Mouse (Mus musculus): ENCODE data around the gene Morc3. TPM values are rescaled to one million over a fixed set of nuclear protein-coding genes. Genes with fewer than 3 reads are reported as not detected.
"Not testable (repeated sequence)": the region's sequence is repeated elsewhere in the genome, so short reads cannot be mapped to it uniquely, and the experiment has no call there.

Gene Morc3
- polyA plus RNA-seq, 1 experiment from 2014 or later, result 27.0 TPM

DNA sequence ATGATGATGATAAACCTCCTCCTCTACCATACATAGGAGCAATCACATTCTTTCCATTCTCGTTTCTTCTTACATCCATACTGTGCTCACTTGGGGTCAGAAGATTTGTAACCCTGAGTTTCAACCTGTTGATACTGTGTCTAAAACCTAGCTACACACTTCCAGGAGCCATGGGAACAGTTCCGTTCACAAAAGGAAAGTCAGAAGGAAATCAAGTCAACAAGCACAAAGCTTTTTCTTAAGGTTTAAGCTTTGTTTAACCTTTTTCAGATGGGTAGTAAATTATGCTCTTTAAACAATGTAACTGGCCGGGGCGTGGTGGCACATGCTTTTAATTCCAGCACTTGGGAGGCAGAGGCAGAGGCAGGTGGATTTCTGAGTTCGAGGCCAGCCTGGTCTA lies 14.6 kb upstream of the Morc3 start:
- ATAC-seq (replicated peaks; ENCODE audit: low FRiP score, low read depth), result no peak
- WGBS, result 54% methylated on average over 4 of the region's 5 CpGs
- no peak for TF ChIP-seq CTCF (IDR thresholded peaks at IDR 0.05; ENCODE audit: low read depth)
- Histone ChIP-seq H3K9me3 (replicated peaks; ENCODE audit: low read length) (no peaks in the 10 kb centered on the region), H3K4me2 (ENCODE audit: low read length) (no peak overlapping the region), H3K4me3 (replicated peaks; ENCODE audit: low read depth, low read length) (no peak overlapping the region), H3K27me3 (ENCODE audit: insufficient read depth, low read length) (no peaks in the 10 kb centered on the region), H3K36me3 (ENCODE audit: insufficient read depth, low read length) (0 out of 2 replicates have a peak, but pooled peaks cover 2% of the 10 kb centered on the region), H3K4me1 (replicated peaks; ENCODE audit: insufficient read depth, low read length) (peaks cover 6% of the 10 kb centered on the region; the same call in 1 of the 2 replicates), H3K9ac (ENCODE audit: low read depth, low read length) (no peak overlapping the region), H3K27ac (no peak overlapping the region)
- no peak for DNase-seq (ENCODE audit: low spot score)

DNA sequence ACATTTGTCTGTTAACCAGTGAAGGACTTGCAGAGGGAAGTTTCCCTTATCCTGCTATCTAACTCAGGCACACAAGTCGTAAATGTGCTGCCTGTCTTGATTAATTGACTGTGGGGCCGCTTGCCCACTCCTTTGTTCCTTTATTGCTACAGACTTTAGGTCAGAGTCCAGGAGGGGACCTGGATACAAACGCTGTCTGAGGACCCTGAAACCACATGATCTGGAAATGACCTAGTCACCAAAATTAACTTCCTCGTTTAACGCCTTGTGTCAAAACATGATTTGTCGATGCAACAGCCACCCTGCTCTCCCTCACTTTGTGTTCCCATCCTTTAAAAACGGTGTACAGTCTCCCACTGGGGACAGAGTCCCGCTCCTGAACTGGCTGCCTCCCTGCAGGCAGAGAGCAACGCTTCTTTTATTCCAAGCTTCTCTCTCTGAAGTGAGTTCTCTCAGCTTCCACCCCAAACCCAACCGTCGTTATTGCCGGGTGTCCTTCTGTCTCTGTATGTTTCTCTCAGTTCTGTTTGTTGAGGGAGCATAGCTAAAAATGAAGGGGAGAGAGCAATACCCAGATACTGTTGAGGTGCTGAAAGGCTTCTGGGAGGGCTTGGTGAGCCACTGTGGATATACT lies 13.1 kb upstream of the Morc3 start:
- Histone ChIP-seq H3K27ac (no peak overlapping the region), H3K36me3 (ENCODE audit: insufficient read depth, low read length) (no peaks in the 10 kb centered on the region), H3K4me1 (replicated peaks; ENCODE audit: insufficient read depth, low read length) (peaks cover 6% of the 10 kb centered on the region; the same call in 1 of the 2 replicates), H3K9me3 (replicated peaks; ENCODE audit: low read length) (no peaks in the 10 kb centered on the region), H3K4me3 (replicated peaks; ENCODE audit: low read depth, low read length) (no peak overlapping the region), H3K27me3 (ENCODE audit: insufficient read depth, low read length) (no peaks in the 10 kb centered on the region), H3K4me2 (ENCODE audit: low read length) (peak overlapping the region; percentile 16; the same call in 1 of the 2 replicates), H3K9ac (ENCODE audit: low read depth, low read length) (no peak overlapping the region)
- peak; percentile 73 for DNase-seq (ENCODE audit: low spot score)
- TF ChIP-seq CTCF (IDR thresholded peaks at IDR 0.05; ENCODE audit: low read depth), result no peak
- ATAC-seq (replicated peaks; ENCODE audit: low FRiP score, low read depth), result no peak; the same call in 1 of the 2 replicates
- 2% methylated on average over 12 of the region's 12 CpGs for WGBS

DNA sequence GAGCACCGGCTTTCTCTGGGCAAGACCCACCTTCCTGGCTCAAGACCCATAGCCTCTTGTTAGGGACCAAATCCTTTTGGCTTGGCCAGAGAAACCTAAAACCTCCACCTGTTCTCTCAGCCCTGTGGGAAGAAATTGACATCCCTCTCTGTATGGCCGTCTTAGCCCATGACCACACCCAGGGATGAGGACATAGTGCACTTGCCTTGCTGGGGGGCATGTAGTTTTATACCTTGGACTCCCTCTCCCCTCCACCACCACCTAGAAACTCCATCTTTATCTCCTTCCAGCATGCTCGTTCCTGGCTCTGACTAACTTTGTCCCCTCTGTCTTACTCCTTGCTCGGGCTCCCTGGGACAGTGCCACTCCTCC lies 12.6 kb upstream of the Morc3 start:
- H3K27me3 ChIP-seq (ENCODE audit: insufficient read depth, low read length), result no peaks in the 10 kb centered on the region
- H3K9me3 ChIP-seq (replicated peaks; ENCODE audit: low read length), result no peaks in the 10 kb centered on the region
- peaks cover 6% of the 10 kb centered on the region; the same call in 1 of the 2 replicates for H3K4me1 ChIP-seq (replicated peaks; ENCODE audit: insufficient read depth, low read length)
- H3K4me3 ChIP-seq (replicated peaks; ENCODE audit: low read depth, low read length), result no peak overlapping the region
- H3K9ac ChIP-seq (ENCODE audit: low read depth, low read length), result no peak overlapping the region
- no peaks in the 10 kb centered on the region for H3K36me3 ChIP-seq (ENCODE audit: insufficient read depth, low read length)
- H3K27ac ChIP-seq, result no peak overlapping the region
- H3K4me2 ChIP-seq (ENCODE audit: low read length), result no peak overlapping the region
- 33% methylated on average over 4 of the region's 4 CpGs for WGBS
- DNase-seq (ENCODE audit: low spot score), result no peak
- TF ChIP-seq CTCF (IDR thresholded peaks at IDR 0.05; ENCODE audit: low read depth), result no peak
- ATAC-seq (replicated peaks; ENCODE audit: low FRiP score, low read depth), result no peak

DNA sequence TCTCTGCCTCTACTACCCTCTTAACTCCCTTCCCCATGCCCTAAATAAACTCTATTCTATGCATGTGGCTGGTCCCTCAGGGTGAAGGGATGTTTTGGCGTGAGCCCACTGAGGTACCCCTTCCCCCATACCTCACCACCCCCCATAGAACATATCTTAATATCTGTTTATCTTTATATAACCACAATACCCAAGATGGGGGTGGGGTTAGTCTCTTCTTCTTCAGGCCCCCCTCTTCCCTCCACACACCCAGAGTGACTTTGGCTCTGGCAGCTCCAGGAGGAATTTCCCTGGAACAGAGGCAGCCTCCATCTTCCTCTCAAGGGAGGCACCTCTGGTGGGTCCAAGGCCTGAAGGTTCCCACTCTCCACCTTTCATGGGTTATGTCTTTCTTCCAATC lies 11.9 kb upstream of the Morc3 start:
- Histone ChIP-seq H3K4me3 (replicated peaks; ENCODE audit: low read depth, low read length) (no peak overlapping the region), H3K36me3 (ENCODE audit: insufficient read depth, low read length) (no peaks in the 10 kb centered on the region), H3K4me1 (replicated peaks; ENCODE audit: insufficient read depth, low read length) (peaks cover 6% of the 10 kb centered on the region; the same call in 1 of the 2 replicates), H3K9me3 (replicated peaks; ENCODE audit: low read length) (no peaks in the 10 kb centered on the region), H3K4me2 (ENCODE audit: low read length) (no peak overlapping the region), H3K27me3 (ENCODE audit: insufficient read depth, low read length) (no peaks in the 10 kb centered on the region), H3K9ac (ENCODE audit: low read depth, low read length) (no peak overlapping the region), H3K27ac (no peak overlapping the region)
- TF ChIP-seq CTCF (IDR thresholded peaks at IDR 0.05; ENCODE audit: low read depth), result no peak
- ATAC-seq (replicated peaks; ENCODE audit: low FRiP score, low read depth) (no peak), DNase-seq (ENCODE audit: low spot score) (no peak)
- 92% methylated on average over 1 of the region's 1 CpGs for WGBS

DNA sequence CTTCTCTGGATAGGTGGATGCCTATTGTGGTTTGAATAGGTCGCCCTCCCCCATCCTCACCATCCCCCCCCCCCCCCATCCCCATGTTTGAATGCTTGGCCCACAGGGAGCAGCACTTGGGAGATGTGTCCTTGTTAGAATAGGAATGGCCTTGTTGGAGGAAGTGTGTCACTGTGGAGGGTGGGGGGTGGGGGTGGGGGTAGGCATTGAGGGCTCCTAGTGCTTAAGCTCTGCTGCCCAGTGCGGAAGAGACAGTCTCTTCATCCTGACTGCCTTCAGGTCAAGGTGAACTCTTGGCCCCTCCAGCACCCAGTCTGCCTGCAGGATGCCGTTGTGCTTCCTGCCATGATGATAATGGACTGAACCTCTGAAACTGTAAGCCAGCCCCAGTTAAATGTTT lies 10.2 kb upstream of the Morc3 start:
- Histone ChIP-seq H3K4me2 (ENCODE audit: low read length) (no peak overlapping the region), H3K9me3 (replicated peaks; ENCODE audit: low read length) (no peaks in the 10 kb centered on the region), H3K27me3 (ENCODE audit: insufficient read depth, low read length) (no peaks in the 10 kb centered on the region), H3K36me3 (ENCODE audit: insufficient read depth, low read length) (no peaks in the 10 kb centered on the region), H3K4me1 (replicated peaks; ENCODE audit: insufficient read depth, low read length) (peaks cover 3% of the 10 kb centered on the region; the same call in 1 of the 2 replicates), H3K27ac (no peak overlapping the region), H3K9ac (ENCODE audit: low read depth, low read length) (no peak overlapping the region), H3K4me3 (replicated peaks; ENCODE audit: low read depth, low read length) (no peak overlapping the region)
- no peak for ATAC-seq (replicated peaks; ENCODE audit: low FRiP score, low read depth)
- no peak for TF ChIP-seq CTCF (IDR thresholded peaks at IDR 0.05; ENCODE audit: low read depth)
- WGBS, result 90% methylated on average over 3 of the region's 3 CpGs
- no peak for DNase-seq (ENCODE audit: low spot score)

DNA sequence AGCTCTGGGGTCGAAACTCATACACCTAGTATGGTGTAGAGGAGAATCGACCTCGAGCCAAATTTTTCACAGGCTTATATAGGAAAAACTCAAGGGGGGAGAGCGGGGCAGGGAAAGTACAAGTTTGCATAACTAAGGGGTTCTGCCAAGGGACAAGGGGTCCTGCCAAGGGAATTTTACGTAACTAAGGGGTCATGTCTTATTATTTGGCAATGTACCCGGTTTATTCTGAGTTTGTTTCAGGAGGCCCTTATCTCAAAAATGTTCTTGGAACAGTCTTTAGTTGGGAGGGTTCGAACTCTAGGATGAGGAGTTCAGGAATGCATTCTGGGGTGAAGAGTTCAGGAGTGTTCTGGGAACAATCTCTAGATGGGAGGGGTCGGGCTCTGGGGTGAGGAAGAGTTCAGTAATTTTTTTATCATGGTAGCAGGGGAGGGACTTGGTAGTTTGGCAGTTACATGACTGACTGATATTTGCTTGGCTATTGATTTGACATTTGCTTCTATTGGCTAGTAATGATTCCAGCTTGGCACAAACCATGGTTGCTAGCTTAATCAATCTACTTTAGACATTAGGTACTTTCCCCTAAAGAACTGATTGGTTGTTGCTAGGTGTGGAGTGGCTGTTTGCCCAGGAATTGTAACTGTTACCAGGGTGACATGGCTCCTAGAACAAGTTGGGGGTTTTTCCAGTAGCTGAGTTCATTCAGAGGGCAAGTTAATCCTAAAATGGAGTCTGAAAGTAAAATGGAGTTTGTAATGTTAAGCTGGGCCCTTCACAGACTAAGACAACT lies 9.3 kb upstream of the Morc3 start:
- H3K27ac ChIP-seq; H3K4me1 ChIP-seq (replicated peaks; ENCODE audit: insufficient read depth, low read length); H3K4me2 ChIP-seq (ENCODE audit: low read length); H3K9ac ChIP-seq (ENCODE audit: low read depth, low read length); H3K36me3 ChIP-seq (ENCODE audit: insufficient read depth, low read length); H3K27me3 ChIP-seq (ENCODE audit: insufficient read depth, low read length); ATAC-seq (replicated peaks; ENCODE audit: low FRiP score, low read depth); H3K9me3 ChIP-seq (replicated peaks; ENCODE audit: low read length); H3K4me3 ChIP-seq (replicated peaks; ENCODE audit: low read depth, low read length); DNase-seq (ENCODE audit: low spot score): not testable (repeated sequence)
- 76% methylated on average over 4 of the region's 8 CpGs for WGBS
